Mouse (Mus musculus) G1E (cell line): ENCODE data around the gene Carmil1. TPM values are rescaled to one million over a fixed set of nuclear protein-coding genes. Genes with fewer than 3 reads are reported as not detected.

ENCODE experiments used
- ATAC-seq: 2 replicates; pipeline ENCODE4 v1.8.0; 2016; ENCODE audit warnings: mild to moderate bottlenecking; ENCODE audit not compliant: insufficient number of reproducible peaks, poor library complexity, low FRiP score, severe bottlenecking; ENCODE audit errors: extremely low read depth
- DNase-seq: peaks from one replicate; pipeline ENCODE4 v3.0.0; 2012; ENCODE audit warnings: low spot score
- H3K27me3 ChIP-seq: 2 replicates; pipeline ENCODE4 v1.6.1; 2012; ENCODE audit warnings: mild to moderate bottlenecking, low read length, inconsistent platforms; ENCODE audit not compliant: insufficient read depth
- H3K36me3 ChIP-seq: replicated peaks from 2 replicates; pipeline ENCODE3; 2012; ENCODE audit warnings: mild to moderate bottlenecking, inconsistent platforms
- H3K4me1 ChIP-seq: 2 replicates; pipeline ENCODE4 v1.6.1; 2012; ENCODE audit warnings: low read depth, low read length, inconsistent platforms, mixed read lengths; ENCODE audit not compliant: insufficient read depth
- H3K4me3 ChIP-seq: 2 replicates; pipeline ENCODE4 v1.5.1; 2012; ENCODE audit warnings: low read depth, mild to moderate bottlenecking, inconsistent platforms, low read length, moderate library complexity, mixed read lengths
- H3K9me3 ChIP-seq: replicated peaks from 2 replicates; pipeline ENCODE4 v1.6.1; 2012; ENCODE audit warnings: inconsistent platforms
- CTCF ChIP-seq: IDR thresholded peaks from 2 replicates; pipeline ENCODE4 v1.5.1; 2012; ENCODE audit warnings: low read depth, low read length, inconsistent platforms, mixed read lengths
- GATA1 ChIP-seq: IDR thresholded peaks from 2 replicates; pipeline ENCODE4 v1.6.1; 2012; ENCODE audit warnings: borderline replicate concordance, low read length, inconsistent platforms, mixed read lengths
- GATA2 ChIP-seq: IDR thresholded peaks from 2 replicates; pipeline ENCODE4 v1.6.1; 2012; ENCODE audit warnings: low read depth, low read length, inconsistent platforms, borderline replicate concordance
- POLR2AphosphoS5 ChIP-seq: IDR thresholded peaks from 2 replicates; pipeline ENCODE4 v1.6.1; 2012; ENCODE audit warnings: low read depth, low read length, inconsistent platforms; ENCODE audit not compliant: insufficient replicate concordance
- TAL1 ChIP-seq: conservative IDR thresholded peaks from 2 replicates; pipeline ENCODE4 v1.6.1; 2012; ENCODE audit warnings: low read depth, low read length, inconsistent platforms, mixed read lengths
- polyA plus RNA-seq: library from polyadenylated mRNA; stranded (reverse); fragments of >175 nt; gene quantifications from 2 replicates; pipeline ENCODE4 v1.2.3, GENCODE M21; 2012
- total RNA-seq, 2 experiments: library from RNA; stranded (forward) in 1 of 2; stranded (reverse) in 1 of 2; fragments of 200-1000 nt in 1 of 2; fragments of >200 nt in 1 of 2; fragmentation: Nextera tagmentation in 1 of 2; gene quantifications; 2 replicates each; pipeline ENCODE4 v1.2.3; 2014 to 2017

Gene Carmil1
- total and polyA plus RNA-seq, 3 experiments = 0.10 to 1.9 (median 0.55) TPM

GRCm38 (mm10) chr13:24177600-24177999, 103.0 kb downstream of the Carmil1 start:
- DNase-seq = no peak
- ATAC-seq = no peak
- TF ChIP-seq GATA1 = no peak
- TF ChIP-seq POLR2AphosphoS5 = no peak
- TF ChIP-seq GATA2 = no peak
- no peak for TF ChIP-seq TAL1
- TF ChIP-seq CTCF = no peak
- Histone ChIP-seq H3K27me3 (peaks cover 26% of the 10 kb centered on the region), H3K36me3 (no peaks in the 10 kb centered on the region), H3K4me1 (no peaks in the 10 kb centered on the region), H3K9me3 (no peaks in the 10 kb centered on the region), H3K4me3 (no peak overlapping the region)

GRCm38 (mm10) chr13:24176835-24177234, 103.8 kb downstream of the Carmil1 start:
- no peaks in the 10 kb centered on the region for H3K9me3 ChIP-seq
- DNase-seq (no peak), ATAC-seq (no peak)
- H3K27me3 ChIP-seq = peaks cover 26% of the 10 kb centered on the region
- H3K36me3 ChIP-seq = no peaks in the 10 kb centered on the region
- no peak overlapping the region for H3K4me3 ChIP-seq
- no peak for TF ChIP-seq GATA1
- TF ChIP-seq GATA2 = no peak
- no peak for TF ChIP-seq CTCF
- no peak for TF ChIP-seq TAL1
- H3K4me1 ChIP-seq = no peaks in the 10 kb centered on the region

- Histone ChIP-seq H3K36me3 (no peaks in the 10 kb centered on the region), H3K27me3 (peaks cover 3% of the 10 kb centered on the region; the same call in 1 of the 2 replicates), H3K4me1 (peaks cover 12% of the 10 kb centered on the region; the same call in 1 of the 2 replicates), H3K4me3 (no peak overlapping the region), H3K9me3 (no peaks in the 10 kb centered on the region)
- DNase-seq = no peak
- no peak for ATAC-seq
- no peak for TF ChIP-seq POLR2AphosphoS5
- no peak for TF ChIP-seq GATA2
- no peak for TF ChIP-seq GATA1
- TF ChIP-seq TAL1 = no peak
- TF ChIP-seq CTCF = no peak
Observed at GRCm38 (mm10) chr13:24169658-24170057, 110.9 kb downstream of the Carmil1 start.

- Histone ChIP-seq H3K4me3 (no peak overlapping the region), H3K9me3 (0 out of 2 replicates have a peak, but pooled peaks cover 4% of the 10 kb centered on the region), H3K27me3 (no peaks in the 10 kb centered on the region; the same call in 1 of the 2 replicates), H3K4me1 (peaks cover 35% of the 10 kb centered on the region), H3K36me3 (no peaks in the 10 kb centered on the region)
- ATAC-seq = no peak
- TF ChIP-seq TAL1 (no peak), GATA2 (no peak), POLR2AphosphoS5 (no peak), GATA1 (no peak), CTCF (no peak)
- DNase-seq = no peak
Observed at GRCm38 (mm10) chr13:24163368-24163767, 117.2 kb downstream of the Carmil1 start.

- TF ChIP-seq GATA2 (no peak), TAL1 (no peak), CTCF (no peak), POLR2AphosphoS5 (no peak), GATA1 (no peak)
- Histone ChIP-seq H3K36me3 (no peaks in the 10 kb centered on the region), H3K27me3 (no peaks in the 10 kb centered on the region), H3K4me3 (no peak overlapping the region), H3K4me1 (peaks cover 45% of the 10 kb centered on the region), H3K9me3 (0 out of 2 replicates have a peak, but pooled peaks cover 4% of the 10 kb centered on the region)
- DNase-seq (no peak), ATAC-seq (no peak)
Observed at GRCm38 (mm10) chr13:24161105-24161504, 119.5 kb downstream of the Carmil1 start.

GRCm38 (mm10) chr13:24159972-24160371, 120.6 kb downstream of the Carmil1 start:
- Histone ChIP-seq H3K36me3 (no peaks in the 10 kb centered on the region), H3K27me3 (no peaks in the 10 kb centered on the region), H3K4me1 (peaks cover 53% of the 10 kb centered on the region), H3K9me3 (0 out of 2 replicates have a peak, but pooled peaks cover 4% of the 10 kb centered on the region), H3K4me3 (no peak overlapping the region)
- ATAC-seq (peak; percentile 23; the same call in 1 of the 2 replicates), DNase-seq (no peak)
- TF ChIP-seq CTCF (no peak), POLR2AphosphoS5 (no peak)

- H3K9me3 ChIP-seq = 0 out of 2 replicates have a peak, but pooled peaks cover 4% of the 10 kb centered on the region
- DNase-seq (peak; percentile 28), ATAC-seq (peak; percentile 95)
- H3K27me3 ChIP-seq = no peaks in the 10 kb centered on the region
- peak; percentile 92 for TF ChIP-seq TAL1
- TF ChIP-seq CTCF = no peak
- H3K4me1 ChIP-seq = peaks cover 58% of the 10 kb centered on the region
- no peak overlapping the region for H3K4me3 ChIP-seq
- no peaks in the 10 kb centered on the region for H3K36me3 ChIP-seq
Observed at GRCm38 (mm10) chr13:24159190-24159965, 121.2 kb downstream of the Carmil1 start.
